Mouse (Mus musculus) kidney, adult 2 months (tissue): Measurements from ENCODE around the gene Rdh16f2.

ENCODE experiments used
- CTCF ChIP-seq: fragments of 200-500 bp; conservative IDR thresholded peaks from 2 replicates; pipeline ENCODE4 v1.5.1; 2011; ENCODE audit warnings: low read depth, mild to moderate bottlenecking, control low read depth, low read length, moderate library complexity, mixed read lengths; ENCODE audit not compliant: insufficient read depth, insufficient read length
- POLR2A ChIP-seq: fragments of 200-500 bp; IDR thresholded peaks from one replicate; pipeline ENCODE4 v1.6.1; 2011; ENCODE audit warnings: low read depth, low read length, control low read depth

GRCm38 (mm10) chr10:127864931-127865330, 1.3 kb upstream of the Rdh16f2 start:
- TF ChIP-seq POLR2A: no peak
- no peak for TF ChIP-seq CTCF
